Mouse (Mus musculus) MEL (cell line): ENCODE results near the gene Smc1a. TPM values are rescaled to one million over a fixed set of nuclear protein-coding genes. Genes with fewer than 3 reads are reported as not detected.

Experiments used
- DNase-seq: peaks from one replicate; pipeline ENCODE4 v3.0.0; 2011; ENCODE audit warnings: low read depth, low spot score
- H3K27ac ChIP-seq: 2 replicates; pipeline ENCODE4 v1.5.1; 2012; ENCODE audit warnings: low read depth, mild to moderate bottlenecking, control low read depth, low read length, moderate library complexity; ENCODE audit not compliant: control insufficient read depth
- H3K27me3 ChIP-seq, 2 experiments: fragments of 150-350 bp in 1 of 2; sonication (generic) in 1 of 2; 2 replicates each; pipeline ENCODE4 v1.6.1; 2012; ENCODE audit warnings: low read length in 2 of 2, mild to moderate bottlenecking in 2 of 2, improper control_type of control experiment in 1 of 2, moderate library complexity in 1 of 2; ENCODE audit not compliant: insufficient read depth in 2 of 2, control insufficient read depth in 1 of 2
- H3K36me3 ChIP-seq, 2 experiments: 2 replicates each; pipeline ENCODE4 v1.6.1; 2012 to 2014; ENCODE audit warnings: low read length in 2 of 2, improper control_type of control experiment in 1 of 2, inconsistent platforms in 1 of 2, mild to moderate bottlenecking in 1 of 2; ENCODE audit not compliant: insufficient read depth in 2 of 2, control insufficient read depth in 1 of 2
- H3K4me1 ChIP-seq, 2 experiments: fragments of 150-350 bp in 1 of 2; sonication (generic) in 1 of 2; 2 replicates each; pipeline ENCODE4 v1.6.1; 2012; ENCODE audit warnings: low read length in 2 of 2, improper control_type of control experiment in 1 of 2, mild to moderate bottlenecking in 1 of 2; ENCODE audit not compliant: insufficient read depth in 2 of 2, control insufficient read depth in 1 of 2
- H3K4me3 ChIP-seq, 2 experiments: fragments of 150-350 bp in 1 of 2; sonication (generic) in 1 of 2; 2 replicates each; pipeline ENCODE4 v1.5.1; 2012; ENCODE audit warnings: low read depth in 2 of 2, low read length in 2 of 2, mild to moderate bottlenecking in 2 of 2, moderate library complexity in 2 of 2, control low read depth in 1 of 2, improper control_type of control experiment in 1 of 2; ENCODE audit not compliant: control insufficient read depth in 1 of 2, insufficient read depth in 1 of 2
- H3K79me2 ChIP-seq: 2 replicates; pipeline ENCODE4 v1.6.1; 2012; ENCODE audit warnings: mild to moderate bottlenecking, low read length, moderate library complexity; ENCODE audit not compliant: control insufficient read depth, poor library complexity, insufficient read depth
- H3K9ac ChIP-seq: 2 replicates; pipeline ENCODE4 v1.6.1; 2012; ENCODE audit warnings: low read depth, mild to moderate bottlenecking, control low read depth, low read length, moderate library complexity; ENCODE audit not compliant: control insufficient read depth, poor library complexity, severe bottlenecking
- H3K9me3 ChIP-seq: fragments of 150-350 bp; sonication (generic); replicated peaks from 2 replicates; pipeline ENCODE4 v1.6.1; 2012; ENCODE audit warnings: mild to moderate bottlenecking, low read length, improper control_type of control experiment, moderate library complexity; ENCODE audit not compliant: insufficient read depth
- BHLHE40 ChIP-seq: IDR thresholded peaks from 2 replicates; pipeline ENCODE4 v1.6.1; 2012; ENCODE audit warnings: low read depth, mild to moderate bottlenecking, inconsistent platforms, low read length, improper control_type of control experiment, borderline replicate concordance
- CHD1 ChIP-seq: IDR thresholded peaks from 2 replicates; pipeline ENCODE4 v1.6.1; 2012; ENCODE audit warnings: low read depth, mild to moderate bottlenecking, inconsistent platforms, low read length, improper control_type of control experiment
- CHD2 ChIP-seq: IDR thresholded peaks from 2 replicates; pipeline ENCODE4 v1.6.1; 2011; ENCODE audit warnings: low read length, improper control_type of control experiment
- CTCF ChIP-seq, 3 experiments: IDR thresholded peaks in 2 of 3; conservative IDR thresholded peaks in 1 of 3; 2 replicates each; pipeline ENCODE4 v1.5.1; 2011 to 2012; ENCODE audit warnings: low read length in 3 of 3, low read depth in 2 of 3, mild to moderate bottlenecking in 2 of 3, improper control_type of control experiment in 1 of 3, inconsistent platforms in 1 of 3, mixed read lengths in 1 of 3, moderate library complexity in 1 of 3; ENCODE audit not compliant: control insufficient read depth in 1 of 3, insufficient read depth in 1 of 3, poor library complexity in 1 of 3, severe bottlenecking in 1 of 3
- E2F4 ChIP-seq: IDR thresholded peaks from 2 replicates; pipeline ENCODE4 v1.6.1; 2011; ENCODE audit warnings: low read depth, low read length, improper control_type of control experiment, borderline replicate concordance
- ELF1 ChIP-seq: IDR thresholded peaks from 2 replicates; pipeline ENCODE4 v1.6.1; 2014; ENCODE audit warnings: low read depth, mild to moderate bottlenecking, inconsistent platforms, low read length, improper control_type of control experiment, moderate library complexity
- ETS1 ChIP-seq: IDR thresholded peaks from 2 replicates; pipeline ENCODE4 v1.6.1; 2012; ENCODE audit warnings: low read depth, mild to moderate bottlenecking, inconsistent platforms, low read length, improper control_type of control experiment, moderate library complexity
- GABPA ChIP-seq: IDR thresholded peaks from 2 replicates; pipeline ENCODE4 v1.6.1; 2012; ENCODE audit warnings: low read depth, mild to moderate bottlenecking, inconsistent platforms, low read length, improper control_type of control experiment, moderate library complexity
- GATA1 ChIP-seq: IDR thresholded peaks from 2 replicates; pipeline ENCODE4 v1.6.1; 2011; ENCODE audit warnings: low read depth, low read length, improper control_type of control experiment
- HCFC1 ChIP-seq: IDR thresholded peaks from 2 replicates; pipeline ENCODE4 v1.6.1; 2012; ENCODE audit warnings: low read depth, mild to moderate bottlenecking, inconsistent platforms, low read length, improper control_type of control experiment, moderate library complexity
- JUND ChIP-seq: IDR thresholded peaks from 2 replicates; pipeline ENCODE4 v1.6.1; 2011; ENCODE audit warnings: low read depth, mild to moderate bottlenecking, improper control_type of control experiment, low read length
- KAT2A ChIP-seq: conservative IDR thresholded peaks from 2 replicates; pipeline ENCODE4 v1.6.1; 2012; ENCODE audit warnings: low read depth, low read length, improper control_type of control experiment, inconsistent platforms
- MAX ChIP-seq: IDR thresholded peaks from 2 replicates; pipeline ENCODE4 v1.6.1; 2011; ENCODE audit warnings: low read length, improper control_type of control experiment
- MAZ ChIP-seq: IDR thresholded peaks from 2 replicates; pipeline ENCODE4 v1.6.1; 2012; ENCODE audit warnings: low read depth, mild to moderate bottlenecking, inconsistent platforms, low read length, improper control_type of control experiment
- MEF2A ChIP-seq: IDR thresholded peaks from 2 replicates; pipeline ENCODE4 v1.6.1; 2014; ENCODE audit warnings: low read depth, mild to moderate bottlenecking, inconsistent platforms, low read length, improper control_type of control experiment; ENCODE audit not compliant: poor library complexity, insufficient replicate concordance, severe bottlenecking; ENCODE audit errors: extremely low read depth
- MXI1 ChIP-seq: IDR thresholded peaks from 2 replicates; pipeline ENCODE4 v1.6.1; 2011; ENCODE audit warnings: mild to moderate bottlenecking, low read depth, low read length, improper control_type of control experiment
- MYC ChIP-seq: IDR thresholded peaks from 2 replicates; pipeline ENCODE4 v1.6.1; 2011; ENCODE audit warnings: low read depth, mild to moderate bottlenecking, low read length, improper control_type of control experiment, moderate library complexity
- NELFE ChIP-seq: IDR thresholded peaks from 2 replicates; pipeline ENCODE4 v1.6.1; 2011; ENCODE audit warnings: low read depth, low read length, improper control_type of control experiment
- POLR2A ChIP-seq, 2 experiments: IDR thresholded peaks; 2 replicates each; pipeline ENCODE4 v1.6.1; 2011 to 2012; ENCODE audit warnings: low read length in 2 of 2, mild to moderate bottlenecking in 2 of 2, control low read depth in 1 of 2, improper control_type of control experiment in 1 of 2, low read depth in 1 of 2, moderate library complexity in 1 of 2; ENCODE audit not compliant: control insufficient read depth in 1 of 2, insufficient read depth in 1 of 2, poor library complexity in 1 of 2
- POLR2AphosphoS2 ChIP-seq: IDR thresholded peaks from 2 replicates; pipeline ENCODE4 v1.6.1; 2011; ENCODE audit warnings: low read length, improper control_type of control experiment
- POLR2AphosphoS5 ChIP-seq: IDR thresholded peaks from 2 replicates; pipeline ENCODE4 v1.6.1; 2012; ENCODE audit warnings: low read depth, borderline replicate concordance, mild to moderate bottlenecking, inconsistent platforms, low read length, moderate library complexity, mixed read lengths
- RAD21 ChIP-seq: IDR thresholded peaks from 2 replicates; pipeline ENCODE4 v1.6.1; 2011; ENCODE audit warnings: mild to moderate bottlenecking, low read depth, low read length, improper control_type of control experiment
- RCOR1 ChIP-seq: IDR thresholded peaks from 2 replicates; pipeline ENCODE4 v1.6.1; 2012; ENCODE audit warnings: low read depth, mild to moderate bottlenecking, inconsistent platforms, low read length, improper control_type of control experiment
- SIN3A ChIP-seq: IDR thresholded peaks from 2 replicates; pipeline ENCODE4 v1.6.1; 2012; ENCODE audit warnings: low read length, improper control_type of control experiment, inconsistent platforms
- SMC3 ChIP-seq: IDR thresholded peaks from 2 replicates; pipeline ENCODE4 v1.6.1; 2011; ENCODE audit warnings: low read depth, low read length, improper control_type of control experiment
- TAL1 ChIP-seq: IDR thresholded peaks from 2 replicates; pipeline ENCODE4 v1.6.1; 2012; ENCODE audit warnings: mild to moderate bottlenecking, inconsistent platforms, low read length, moderate library complexity, mixed read lengths
- TBP ChIP-seq: IDR thresholded peaks from 2 replicates; pipeline ENCODE4 v1.8.0; 2011; ENCODE audit warnings: low read depth, low read length, improper control_type of control experiment
- TCF12 ChIP-seq: IDR thresholded peaks from 2 replicates; pipeline ENCODE4 v1.6.1; 2014; ENCODE audit warnings: low read depth, mild to moderate bottlenecking, inconsistent platforms, low read length, improper control_type of control experiment, moderate library complexity
- UBTF ChIP-seq: IDR thresholded peaks from 2 replicates; pipeline ENCODE4 v1.6.1; 2012; ENCODE audit warnings: low read depth, mild to moderate bottlenecking, inconsistent platforms, low read length, improper control_type of control experiment, moderate library complexity, borderline replicate concordance; ENCODE audit not compliant: insufficient read depth
- USF1 ChIP-seq: IDR thresholded peaks from 2 replicates; pipeline ENCODE4 v1.6.1; 2014; ENCODE audit warnings: low read depth, mild to moderate bottlenecking, inconsistent platforms, low read length, improper control_type of control experiment, moderate library complexity
- USF2 ChIP-seq, 2 experiments: IDR thresholded peaks; 2 replicates each; pipeline ENCODE4 v1.6.1; 2011 to 2012; ENCODE audit warnings: improper control_type of control experiment in 2 of 2, low read length in 2 of 2, borderline replicate concordance in 1 of 2, inconsistent platforms in 1 of 2, low read depth in 1 of 2, mild to moderate bottlenecking in 1 of 2; ENCODE audit not compliant: insufficient read depth in 1 of 2
- ZC3H11A ChIP-seq: IDR thresholded peaks from 2 replicates; pipeline ENCODE4 v1.6.1; 2012; ENCODE audit warnings: low read depth, mild to moderate bottlenecking, inconsistent platforms, low read length, improper control_type of control experiment
- ZKSCAN1 ChIP-seq: IDR thresholded peaks from 2 replicates; pipeline ENCODE4 v1.6.1; 2012; ENCODE audit warnings: low read depth, mild to moderate bottlenecking, inconsistent platforms, low read length, improper control_type of control experiment, moderate library complexity
- ZMIZ1 ChIP-seq: IDR thresholded peaks from 2 replicates; pipeline ENCODE4 v1.6.1; 2012; ENCODE audit warnings: low read depth, mild to moderate bottlenecking, inconsistent platforms, low read length, improper control_type of control experiment, moderate library complexity
- ZNF384 ChIP-seq: IDR thresholded peaks from 2 replicates; pipeline ENCODE4 v1.6.1; 2012; ENCODE audit warnings: low read depth, mild to moderate bottlenecking, inconsistent platforms, low read length, improper control_type of control experiment
- polyA plus RNA-seq, 2 experiments: library from polyadenylated mRNA; stranded (reverse) in 1 of 2; unstranded in 1 of 2; fragments of >175 nt in 1 of 2; fragments of >200 nt in 1 of 2; gene quantifications; 2 replicates each; pipeline versions ENCODE4 v1.2.1 to v1.2.4; 2012; ENCODE audit warnings: low replicate concordance in 2 of 2, low read depth in 1 of 2; ENCODE audit not compliant: insufficient read length in 2 of 2, insufficient read depth in 1 of 2, missing spikeins in 1 of 2
- total RNA-seq: library from RNA; depleted of rRNA; stranded (reverse); fragments of 300-350 nt; gene quantifications from 2 replicates; pipeline ENCODE4 v1.2.3, GENCODE M21; 2012

Gene Smc1a
- total and polyA plus RNA-seq, 3 experiments, result 84.7 to 188 (median 174) TPM

DNA sequence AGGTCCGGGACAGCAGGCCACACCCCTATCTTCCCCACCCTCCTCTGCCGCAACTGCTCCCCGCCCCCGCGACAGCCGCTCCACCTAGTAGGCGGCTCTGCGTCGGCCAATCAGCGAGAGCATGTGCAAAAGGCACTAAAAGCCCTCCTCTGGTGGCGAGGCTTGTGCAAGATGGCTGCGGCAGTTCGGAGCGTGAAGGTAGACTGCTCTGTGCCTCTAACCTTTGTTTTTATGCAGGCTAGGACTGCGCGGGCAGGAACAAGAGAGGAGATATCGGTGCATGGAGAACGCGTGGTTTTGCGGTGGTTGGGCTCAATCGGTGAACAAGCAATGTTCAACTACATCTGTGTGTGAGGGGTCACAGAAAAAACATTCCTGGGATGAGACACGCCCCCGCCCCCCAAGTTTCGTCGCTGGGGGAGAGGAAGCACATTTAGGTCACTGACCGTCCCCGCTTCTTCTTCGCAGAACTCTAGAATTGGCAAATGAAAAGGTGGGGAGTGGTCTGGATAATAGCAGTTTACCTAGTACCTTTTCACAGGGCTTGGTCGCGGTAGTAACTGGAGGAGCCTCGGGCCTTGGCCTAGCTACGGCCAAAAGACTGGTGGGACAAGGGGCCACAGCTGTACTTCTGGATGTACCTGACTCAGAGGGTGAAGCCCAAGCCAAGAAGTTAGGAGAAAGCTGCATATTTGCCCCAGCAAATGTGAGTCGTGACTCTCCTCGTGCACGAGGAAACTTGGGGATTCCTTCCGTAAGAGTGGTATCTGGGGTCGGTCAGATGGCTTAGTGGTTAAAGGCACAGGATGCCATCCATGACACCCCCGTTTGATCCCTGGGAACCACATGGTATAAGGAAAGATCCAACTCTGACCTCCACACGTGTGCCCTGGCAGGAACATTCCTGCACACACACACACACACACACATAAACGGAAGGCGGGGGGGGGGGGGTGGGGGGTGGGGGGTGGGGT is 14.2 kb upstream of the Smc1a start, which contains the start of gene Hsd17b10:
Hsd17b10 (plus strand) TSS at position 109 of the 974 bp plus-strand sequence.
- no peaks in the 10 kb centered on the region; the same call in 1 of the 2 replicates for H3K79me2 ChIP-seq
- H3K27me3 ChIP-seq, result peaks cover 0 to under 1% of the 10 kb centered on the region in 2 experiments; a peak in 1 of 4 replicates
- H3K9me3 ChIP-seq, result no peaks in the 10 kb centered on the region
- H3K9ac ChIP-seq, result peak within 1 kb of the TSS; percentile 70
- peak within 1 kb of the TSS; percentile 69 to 93 for H3K4me3 ChIP-seq
- peak; percentile 95 for DNase-seq
- peaks cover 0 to 5% of the 10 kb centered on the region in 2 experiments; a peak in 3 of 4 replicates for H3K4me1 ChIP-seq
- H3K36me3 ChIP-seq, result peaks cover 0 to 10% of the 10 kb centered on the region in 2 experiments; a peak in 2 of 4 replicates
- peak within 1 kb of the TSS; percentile 41 for H3K27ac ChIP-seq
- peak; percentile 76 for TF ChIP-seq TCF12
- TF ChIP-seq USF1, result no peak
- TF ChIP-seq E2F4, result no peak
- no peak for TF ChIP-seq CHD2
- no peak for TF ChIP-seq POLR2AphosphoS5
- TF ChIP-seq MXI1, result peak; percentile 74
- peak; percentile 81 for TF ChIP-seq MAZ
- no peak for TF ChIP-seq JUND
- peak; percentile 88 for TF ChIP-seq NELFE
- no peak for TF ChIP-seq BHLHE40
- 0 out of 2 replicates have a peak, but pooled peaks have one; percentile 34 for TF ChIP-seq GABPA
- TF ChIP-seq RCOR1, result peak; percentile 53; the same call in 1 of the 2 replicates
- TF ChIP-seq ETS1, result 0 out of 2 replicates have a peak, but pooled peaks have one; percentile 36
- TF ChIP-seq ZNF384, result no peak
- TF ChIP-seq KAT2A, result 0 out of 2 replicates have a peak, but pooled peaks have one; percentile 27
- peak; percentile 57; the same call in 1 of the 2 replicates for TF ChIP-seq MYC
- no peak for TF ChIP-seq GATA1
- peak; percentile 44; the same call in 1 of the 2 replicates for TF ChIP-seq ELF1
- peak; percentile 83 for TF ChIP-seq TBP
- TF ChIP-seq HCFC1, result peak; percentile 68
- peak; percentile 87 for TF ChIP-seq MAX
- TF ChIP-seq POLR2A (IDR thresholded peaks at IDR 0.05; ENCODE audit: control insufficient read depth in 1 of 2, insufficient read depth in 1 of 2, low read depth in 1 of 2, low read length in 2 of 2, poor library complexity in 1 of 2), result peak; percentile 76 to 90
- TF ChIP-seq RAD21, result no peak
- TF ChIP-seq SMC3, result no peak
- TF ChIP-seq CHD1, result no peak
- TF ChIP-seq ZC3H11A, result no peak
- peak; percentile 86 for TF ChIP-seq SIN3A
- no peak for TF ChIP-seq UBTF
- peak; percentile 81; the same call in 1 of the 2 replicates for TF ChIP-seq POLR2AphosphoS2
- peak; percentile 86 for TF ChIP-seq ZMIZ1
- no peak for TF ChIP-seq USF2 (IDR thresholded peaks at IDR 0.05; ENCODE audit: borderline replicate concordance in 1 of 2, insufficient read depth in 1 of 2, low read depth in 1 of 2, low read length in 2 of 2)
- TF ChIP-seq MEF2A, result no peak
- no peak for TF ChIP-seq CTCF (IDR thresholded peaks at IDR 0.05 in 2 of 3, conservative IDR thresholded peaks at IDR 0.05 in 1 of 3; ENCODE audit: control insufficient read depth in 1 of 3, insufficient read depth in 1 of 3, low read depth in 2 of 3, low read length in 3 of 3, poor library complexity in 1 of 3, severe bottlenecking in 1 of 3)
- TF ChIP-seq TAL1, result no peak
- no peak for TF ChIP-seq ZKSCAN1
